Mouse (Mus musculus) heart, embryonic 14.5 days (tissue): ENCODE results near the gene Hrk. TPM values are rescaled to one million over a fixed set of nuclear protein-coding genes. Genes with fewer than 3 reads are reported as not detected.

Experiments
- ATAC-seq: fragments of 200-750 bp; cut with Nextera tagmentation; 2 replicates; pipeline ENCODE4 v1.8.0; 2017; ENCODE audit warnings: low read depth, moderate TSS enrichment; ENCODE audit not compliant: insufficient number of reproducible peaks, insufficient read depth, low FRiP score
- H3K27ac ChIP-seq, 2 experiments: fragments of 200-500 bp in 1 of 2; fragments of 300-500 bp in 1 of 2; sonication (generic) in 1 of 2; replicated peaks in 1 of 2; 2 replicates each; pipeline ENCODE4 v1.5.1; 2012 to 2014; ENCODE audit warnings: low read depth in 2 of 2, low read length in 2 of 2, control low read depth in 1 of 2, mild to moderate bottlenecking in 1 of 2, mixed read lengths in 1 of 2; ENCODE audit not compliant: control insufficient read depth in 1 of 2, insufficient read depth in 1 of 2
- H3K27me3 ChIP-seq: fragments of 300-500 bp; sonication (generic); 2 replicates; pipeline ENCODE4 v1.6.1; 2014; ENCODE audit warnings: mild to moderate bottlenecking, low read length, control low read depth; ENCODE audit not compliant: control insufficient read depth, insufficient read depth
- H3K36me3 ChIP-seq: fragments of 300-500 bp; sonication (generic); 2 replicates; pipeline ENCODE4 v1.6.1; 2014; ENCODE audit warnings: mild to moderate bottlenecking, control low read depth, low read length, mixed read lengths; ENCODE audit not compliant: control insufficient read depth, insufficient read depth
- H3K4me1 ChIP-seq, 2 experiments: fragments of 200-500 bp in 1 of 2; fragments of 300-500 bp in 1 of 2; sonication (generic) in 1 of 2; 2 replicates each; pipeline ENCODE4 v1.6.1; 2012 to 2014; ENCODE audit warnings: low read length in 2 of 2, control low read depth in 1 of 2, mixed read lengths in 1 of 2; ENCODE audit not compliant: control insufficient read depth in 2 of 2, insufficient read depth in 2 of 2
- H3K4me2 ChIP-seq: fragments of 300-500 bp; sonication (generic); 2 replicates; pipeline ENCODE4 v1.6.1; 2014; ENCODE audit warnings: mild to moderate bottlenecking, low read length
- H3K4me3 ChIP-seq, 2 experiments: fragments of 200-500 bp in 1 of 2; fragments of 300-500 bp in 1 of 2; sonication (generic) in 1 of 2; 2 replicates each; pipeline ENCODE4 v1.5.1; 2012 to 2014; ENCODE audit warnings: low read length in 2 of 2, mild to moderate bottlenecking in 2 of 2, control low read depth in 1 of 2, low read depth in 1 of 2, moderate library complexity in 1 of 2; ENCODE audit not compliant: control insufficient read depth in 1 of 2, insufficient read depth in 1 of 2
- H3K9ac ChIP-seq: fragments of 300-500 bp; sonication (generic); 2 replicates; pipeline ENCODE4 v1.6.1; 2014; ENCODE audit warnings: mild to moderate bottlenecking, low read length
- H3K9me3 ChIP-seq: fragments of 300-500 bp; sonication (generic); 2 replicates; pipeline ENCODE4 v1.6.1; 2016; ENCODE audit warnings: low read length, control low read depth; ENCODE audit not compliant: control insufficient read depth
- WGBS: fragments of 180-500 bp; shearing (Covaris S2); extraction: QIAGEN DNeasy Blood & Tissue Kit; methylation state at CpG from one replicate; pipeline ENCODE4 v1.1.7; 2014; 5-methylcytosine and 5-hydroxymethylcytosine counted together
- polyA plus RNA-seq: library from polyadenylated mRNA; unstranded; fragments of >200 nt; fragmentation: Nextera tagmentation; extraction: Ambion mirVana; gene quantifications from 2 replicates; pipeline ENCODE4 v1.2.1, GENCODE M21; 2014

Hrk gene
- polyA plus RNA-seq, 1 experiment from 2014 or later, result 0.09 TPM

GRCm38 (mm10) chr5:118197421-118197820, 33.0 kb downstream of the Hrk start:
- 73% methylated on average over 13 of the region's 13 CpGs for WGBS
- Histone ChIP-seq H3K27ac (no peak overlapping the region), H3K4me2 (no peak overlapping the region), H3K4me1 (no peaks in the 10 kb centered on the region), H3K4me3 (no peak overlapping the region), H3K36me3 (no peaks in the 10 kb centered on the region), H3K9me3 (no peaks in the 10 kb centered on the region), H3K27me3 (peaks cover 10% of the 10 kb centered on the region), H3K9ac (no peak overlapping the region)
- ATAC-seq, result no peak

GRCm38 (mm10) chr5:118199670-118200069, 35.2 kb downstream of the Hrk start:
- no peak for ATAC-seq
- Histone ChIP-seq H3K27me3 (no peaks in the 10 kb centered on the region), H3K36me3 (no peaks in the 10 kb centered on the region), H3K4me2 (no peak overlapping the region), H3K4me3 (no peak overlapping the region), H3K9me3 (no peaks in the 10 kb centered on the region), H3K27ac (no peak overlapping the region), H3K9ac (no peak overlapping the region), H3K4me1 (no peaks in the 10 kb centered on the region)
- WGBS, result 51% methylated on average over 5 of the region's 5 CpGs

GRCm38 (mm10) chr5:118204675-118205440, 40.4 kb downstream of the Hrk start:
- H3K4me2 ChIP-seq, result no peak overlapping the region
- no peak overlapping the region for H3K4me3 ChIP-seq
- no peaks in the 10 kb centered on the region for H3K9me3 ChIP-seq
- no peak overlapping the region for H3K9ac ChIP-seq
- ATAC-seq, result no peak
- H3K36me3 ChIP-seq, result no peaks in the 10 kb centered on the region
- 78% methylated on average over 16 of the region's 16 CpGs for WGBS
- no peak overlapping the region for H3K27ac ChIP-seq
- H3K4me1 ChIP-seq, result no peaks in the 10 kb centered on the region; a peak in 1 of 4 replicates
- H3K27me3 ChIP-seq, result no peaks in the 10 kb centered on the region

GRCm38 (mm10) chr5:118205852-118206251, 41.4 kb downstream of the Hrk start:
- ATAC-seq, result no peak
- Histone ChIP-seq H3K27me3 (no peaks in the 10 kb centered on the region), H3K9ac (no peak overlapping the region), H3K4me2 (no peak overlapping the region), H3K4me1 (no peaks in the 10 kb centered on the region; a peak in 1 of 4 replicates), H3K9me3 (no peaks in the 10 kb centered on the region), H3K4me3 (no peak overlapping the region), H3K36me3 (no peaks in the 10 kb centered on the region), H3K27ac (no peak overlapping the region)
- WGBS, result 81% methylated on average over 8 of the region's 8 CpGs

DNA sequence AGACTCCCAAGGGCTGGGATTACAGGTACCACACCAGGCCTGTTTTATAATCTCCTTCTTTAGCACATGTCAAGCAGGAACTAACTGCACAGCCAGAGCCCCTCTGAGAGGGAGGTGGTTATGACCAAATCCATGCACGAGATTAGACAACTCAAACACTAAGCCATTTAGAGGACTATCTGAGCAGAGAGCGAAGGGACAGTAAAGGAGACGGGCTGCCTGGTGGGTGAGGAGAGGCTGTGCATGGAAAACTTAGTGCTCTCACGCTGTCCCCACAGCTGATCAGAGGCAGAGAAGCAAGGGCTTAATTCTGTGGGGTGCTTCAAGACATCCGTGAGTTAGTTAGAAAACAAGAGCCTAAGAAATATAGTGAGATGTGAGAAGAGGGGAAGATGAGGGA, 49.6 kb downstream of the Hrk start:
- Histone ChIP-seq H3K9ac (peak overlapping the region; percentile 61), H3K9me3 (no peaks in the 10 kb centered on the region), H3K4me2 (peak overlapping the region; percentile 73), H3K36me3 (no peaks in the 10 kb centered on the region), H3K4me1 (peaks cover 7 to 10% of the 10 kb centered on the region in 2 experiments; a peak in 3 of 4 replicates), H3K27ac (no peak overlapping the region), H3K27me3 (no peaks in the 10 kb centered on the region), H3K4me3 (peak overlapping the region; percentile 42 to 48)
- 15% methylated on average over 5 of the region's 5 CpGs for WGBS
- ATAC-seq, result no peak

DNA sequence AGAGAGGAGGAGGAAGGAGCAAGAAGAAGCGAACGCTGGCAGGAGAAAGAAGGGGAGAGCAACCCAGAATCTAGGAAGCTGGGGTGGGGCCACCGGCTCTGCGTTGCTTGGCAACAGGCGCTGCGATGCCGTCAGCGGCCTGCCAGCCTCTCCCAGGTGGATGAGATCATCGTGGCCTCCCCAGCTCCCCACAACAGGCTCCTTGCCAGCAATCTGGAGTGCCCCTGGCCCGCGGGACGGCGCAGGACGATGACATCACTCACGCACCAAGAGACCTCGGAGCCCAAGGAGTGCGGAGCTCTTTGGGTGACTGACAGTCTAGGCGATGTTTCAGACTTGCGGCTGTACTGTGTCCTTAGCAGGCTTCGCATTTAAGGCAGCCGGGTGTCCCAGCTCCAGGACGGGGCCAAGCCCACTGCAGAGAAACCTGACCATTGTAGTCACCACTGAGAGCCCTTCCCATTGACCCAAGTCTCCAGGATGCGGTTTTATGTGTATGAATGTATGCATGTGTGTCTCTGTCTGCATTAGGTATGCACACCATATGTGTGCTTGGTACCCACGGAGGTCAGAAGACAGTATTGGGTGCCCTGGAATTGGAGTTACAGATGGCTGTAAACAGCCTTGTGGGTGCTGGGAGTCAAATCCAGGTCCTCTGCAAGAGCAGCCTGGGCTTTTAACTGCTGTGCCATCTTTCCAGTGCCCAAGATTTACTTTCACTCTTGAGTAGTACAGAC, 50.1 kb downstream of the Hrk start:
- peak overlapping the region in 1 of 2 experiments; percentile 16; a peak in 1 of 4 replicates for H3K27ac ChIP-seq
- 10% methylated on average over 24 of the region's 24 CpGs for WGBS
- no peaks in the 10 kb centered on the region for H3K27me3 ChIP-seq
- H3K4me3 ChIP-seq, result peak overlapping the region; percentile 42 to 48
- peak overlapping the region; percentile 61 for H3K9ac ChIP-seq
- H3K9me3 ChIP-seq, result no peaks in the 10 kb centered on the region
- peak overlapping the region; percentile 73 for H3K4me2 ChIP-seq
- no peaks in the 10 kb centered on the region for H3K36me3 ChIP-seq
- peaks cover 7 to 10% of the 10 kb centered on the region in 2 experiments; a peak in 3 of 4 replicates for H3K4me1 ChIP-seq
- peak; percentile 81; the same call in 1 of the 2 replicates for ATAC-seq

- ATAC-seq, result no peak
- Histone ChIP-seq H3K4me2 (no peak overlapping the region), H3K9me3 (no peaks in the 10 kb centered on the region), H3K27me3 (no peaks in the 10 kb centered on the region), H3K4me1 (peaks cover 7 to 10% of the 10 kb centered on the region in 2 experiments; a peak in 3 of 4 replicates), H3K27ac (no peak overlapping the region), H3K36me3 (no peaks in the 10 kb centered on the region), H3K9ac (no peak overlapping the region), H3K4me3 (no peak overlapping the region)
- 57% methylated on average over 6 of the region's 6 CpGs for WGBS
Measured at GRCm38 (mm10) chr5:118217410-118217809, 53.0 kb downstream of the Hrk start.
